Mouse (Mus musculus): ENCODE data around the gene 4921536K21Rik.

GRCm38 (mm10) chr11:3914109-3914840 is 19.4 kb upstream of the 4921536K21Rik start, which contains the start of gene Slc35e4:
- TF ChIP-seq USF1 (IDR thresholded peaks at IDR 0.05; ENCODE audit: low read depth, low read length) = peak; percentile 92
- TF ChIP-seq POLR2AphosphoS5 (IDR thresholded peaks at IDR 0.05; ENCODE audit: borderline replicate concordance, low read depth, low read length) = no peak
- no peak for TF ChIP-seq GATA1 (IDR thresholded peaks at IDR 0.05; ENCODE audit: low read depth, low read length)
- peak; percentile 72 for TF ChIP-seq RAD21 (IDR thresholded peaks at IDR 0.05; ENCODE audit: low read depth, low read length)
- TF ChIP-seq MEF2A (IDR thresholded peaks at IDR 0.05; ENCODE audit: extremely low read depth, insufficient replicate concordance, low read depth, low read length, poor library complexity, severe bottlenecking) = no peak
- peak; percentile 7 to 29; a peak in 2 of 4 replicates for TF ChIP-seq POLR2A (IDR thresholded peaks at IDR 0.05; ENCODE audit: control insufficient read depth in 1 of 2, insufficient read depth in 1 of 2, low read depth in 1 of 2, low read length in 2 of 2, poor library complexity in 1 of 2)
- peak; percentile 82 to 99 (median 96) for TF ChIP-seq CTCF (IDR thresholded peaks at IDR 0.05 in 2 of 3, conservative IDR thresholded peaks at IDR 0.05 in 1 of 3; ENCODE audit: control insufficient read depth in 1 of 3, insufficient read depth in 1 of 3, low read depth in 2 of 3, low read length in 3 of 3, poor library complexity in 1 of 3, severe bottlenecking in 1 of 3)
- TF ChIP-seq TBP (IDR thresholded peaks at IDR 0.05; ENCODE audit: low read depth, low read length) = no peak; the same call in 1 of the 2 replicates
- peak; percentile 67 to 68 for TF ChIP-seq EP300 (IDR thresholded peaks at IDR 0.05; ENCODE audit: low read depth in 1 of 2, low read length in 2 of 2)
- TF ChIP-seq MAFK (IDR thresholded peaks at IDR 0.05; ENCODE audit: borderline replicate concordance, low read depth, low read length) = no peak
- TF ChIP-seq MXI1 (IDR thresholded peaks at IDR 0.05; ENCODE audit: low read depth, low read length) = peak; percentile 94
- TF ChIP-seq ZKSCAN1 (IDR thresholded peaks at IDR 0.05; ENCODE audit: low read depth, low read length) = no peak
- TF ChIP-seq UBTF (IDR thresholded peaks at IDR 0.05; ENCODE audit: borderline replicate concordance, insufficient read depth, low read depth, low read length) = no peak
- no peak for TF ChIP-seq CHD1 (IDR thresholded peaks at IDR 0.05; ENCODE audit: low read depth, low read length)

Data from MEL (cell line).